Mouse (Mus musculus) liver, adult 2 months (tissue): ENCODE data around the gene Otc.

Experiments
- CTCF ChIP-seq: fragments of 200-500 bp; IDR thresholded peaks from 2 replicates; pipeline ENCODE4 v1.5.1; 2011; ENCODE audit warnings: low read depth, low read length, control low read depth
- POLR2A ChIP-seq: fragments of 200-500 bp; IDR thresholded peaks from 2 replicates; pipeline ENCODE4 v1.6.1; 2011; ENCODE audit warnings: low read length, control low read depth; ENCODE audit not compliant: insufficient read depth; ENCODE audit errors: extremely low read depth

DNA sequence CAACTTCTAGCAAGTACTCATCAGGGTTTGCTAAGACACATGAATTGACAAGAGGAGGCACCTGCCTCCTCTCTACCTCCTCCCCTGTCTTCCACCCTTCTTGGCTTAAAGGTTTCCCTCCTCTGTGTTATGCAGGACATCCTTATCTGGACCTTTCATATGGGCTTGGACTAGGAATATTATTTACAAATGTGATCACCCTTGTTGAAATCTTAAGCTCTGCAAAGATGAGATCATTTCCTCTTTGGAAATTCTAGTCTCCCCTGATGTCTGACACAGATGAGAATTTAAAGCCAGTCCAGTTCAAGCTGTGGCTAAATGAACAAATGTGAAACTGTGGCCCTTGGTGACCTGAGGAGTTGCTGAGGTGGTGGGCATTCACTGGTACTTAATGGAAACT is 748 bp upstream of the Otc start:
- no peak for TF ChIP-seq CTCF
- no peak for TF ChIP-seq POLR2A
